Comparison of ENCODE assay signal across 12 mouse cellular contexts in genomic region chr6:22429026-22429425, GRCm38 (mm10).
DNase-seq lines count a peak whose midpoint lies in the region; ATAC-seq lines count a peak whose summit lies in the region.
"Had no signal": no experiment of that assay in that cellular context is flagged by ENCODE, and none has a peak within 500 bp of the region (broad histone marks: within the 10 kb centered on the region; RNA-seq: fewer than 3 reads in every experiment).

No protein-coding gene starts in this region.

- WGBS in hindbrain, embryonic 10.5 days = 63% methylated on average over 3 of the region's 3 CpGs
- 62% methylated on average over 3 of the region's 3 CpGs for WGBS in hindbrain, embryonic 11.5 days

- H3K4me1 ChIP-seq in hindbrain, embryonic 10.5 days (replicated peaks) = no peaks in the 10 kb centered on the region
- H3K4me1 ChIP-seq in hindbrain, embryonic 11.5 days (replicated peaks; ENCODE audit: control insufficient read depth, insufficient read depth, low read length) = no peaks in the 10 kb centered on the region
- H3K4me1 ChIP-seq: heart, embryonic 13.5 days; liver, embryonic 13.5 days had no signal

- H3K4me3 ChIP-seq in hindbrain, embryonic 10.5 days = no peak overlapping the region
- H3K4me3 ChIP-seq in hindbrain, embryonic 11.5 days (ENCODE audit: low read depth, low read length) = no peak overlapping the region
- H3K4me3 ChIP-seq: heart, embryonic 13.5 days; liver, embryonic 13.5 days; megakaryocyte, embryonic 14.5 days had no signal

- no peak for ATAC-seq in hindbrain, embryonic 11.5 days (ENCODE audit: low FRiP score)
- no peak for ATAC-seq in megakaryocyte-erythroid progenitor cell, adult 5-6 weeks (replicated peaks; ENCODE audit: low FRiP score, low TSS enrichment, poor library complexity, severe bottlenecking)
- ATAC-seq: intestine, embryonic 16.5 days had no signal

- DNase-seq in hindbrain, embryonic 10.5 days (ENCODE audit: low spot score) = no peak
- DNase-seq in hindbrain, embryonic 11.5 days (ENCODE audit: low spot score) = no peak
- peak; percentile 65 for DNase-seq in NIH3T3 (ENCODE audit: low read depth)
- DNase-seq in fat pad, adult 2 months (ENCODE audit: extremely low read depth, low read depth, low spot score) = peak; percentile 10
- peak; percentile 20 for DNase-seq in mesoderm, embryonic 11.5 days (ENCODE audit: low read depth, low spot score)
- no peak for DNase-seq in yolk sac, embryonic 10.5 days (ENCODE audit: low spot score)
- DNase-seq in lung, postnatal 14 days = no peak
- DNase-seq: liver, embryonic 13.5 days had no signal

- H3K4me2 ChIP-seq in hindbrain, embryonic 11.5 days (replicated peaks; ENCODE audit: low read depth, low read length) = no peak overlapping the region
- H3K4me2 ChIP-seq: heart, embryonic 13.5 days; liver, embryonic 13.5 days had no signal

- no peak overlapping the region for H3K9ac ChIP-seq in hindbrain, embryonic 11.5 days (ENCODE audit: low read depth, low read length)
- H3K9ac ChIP-seq: heart, embryonic 13.5 days; liver, embryonic 13.5 days had no signal

- H3K27me3 ChIP-seq in hindbrain, embryonic 10.5 days (ENCODE audit: insufficient read depth, poor library complexity, severe bottlenecking) = no peaks in the 10 kb centered on the region
- no peaks in the 10 kb centered on the region for H3K27me3 ChIP-seq in hindbrain, embryonic 11.5 days (ENCODE audit: control insufficient read depth, insufficient read depth, low read length)
- H3K27me3 ChIP-seq: heart, embryonic 13.5 days; liver, embryonic 13.5 days; megakaryocyte, embryonic 14.5 days had no signal

- no peaks in the 10 kb centered on the region for H3K36me3 ChIP-seq in hindbrain, embryonic 10.5 days
- H3K36me3 ChIP-seq in hindbrain, embryonic 11.5 days (ENCODE audit: control insufficient read depth, insufficient read depth, low read length) = no peaks in the 10 kb centered on the region
- H3K36me3 ChIP-seq: heart, embryonic 13.5 days; liver, embryonic 13.5 days had no signal

- no peaks in the 10 kb centered on the region for H3K9me3 ChIP-seq in hindbrain, embryonic 10.5 days
- H3K9me3 ChIP-seq in hindbrain, embryonic 11.5 days (ENCODE audit: control insufficient read depth, low read length) = no peaks in the 10 kb centered on the region
- H3K9me3 ChIP-seq: heart, embryonic 13.5 days; liver, embryonic 13.5 days; megakaryocyte, embryonic 14.5 days had no signal

- 0 out of 2 replicates have a peak overlapping the region, but pooled peaks have one; percentile 12 for H3K27ac ChIP-seq in hindbrain, embryonic 10.5 days
- no peak overlapping the region for H3K27ac ChIP-seq in hindbrain, embryonic 11.5 days (ENCODE audit: low read depth, low read length)
- H3K27ac ChIP-seq: heart, embryonic 13.5 days; liver, embryonic 13.5 days had no signal

Comparison
In these comparisons a context has a peak if more than half of its experiments do, and no peak if none do; other contexts are left out.
1. DNase-seq: peak in NIH3T3 (single experiment), fat pad, adult 2 months (single experiment) and mesoderm, embryonic 11.5 days (single experiment); none in hindbrain, embryonic 10.5 days (single experiment), hindbrain, embryonic 11.5 days (single experiment), yolk sac, embryonic 10.5 days (single experiment) and lung, postnatal 14 days (single experiment).